Comparison of ENCODE assay signal across 11 mouse cellular contexts in the genomic region with DNA sequence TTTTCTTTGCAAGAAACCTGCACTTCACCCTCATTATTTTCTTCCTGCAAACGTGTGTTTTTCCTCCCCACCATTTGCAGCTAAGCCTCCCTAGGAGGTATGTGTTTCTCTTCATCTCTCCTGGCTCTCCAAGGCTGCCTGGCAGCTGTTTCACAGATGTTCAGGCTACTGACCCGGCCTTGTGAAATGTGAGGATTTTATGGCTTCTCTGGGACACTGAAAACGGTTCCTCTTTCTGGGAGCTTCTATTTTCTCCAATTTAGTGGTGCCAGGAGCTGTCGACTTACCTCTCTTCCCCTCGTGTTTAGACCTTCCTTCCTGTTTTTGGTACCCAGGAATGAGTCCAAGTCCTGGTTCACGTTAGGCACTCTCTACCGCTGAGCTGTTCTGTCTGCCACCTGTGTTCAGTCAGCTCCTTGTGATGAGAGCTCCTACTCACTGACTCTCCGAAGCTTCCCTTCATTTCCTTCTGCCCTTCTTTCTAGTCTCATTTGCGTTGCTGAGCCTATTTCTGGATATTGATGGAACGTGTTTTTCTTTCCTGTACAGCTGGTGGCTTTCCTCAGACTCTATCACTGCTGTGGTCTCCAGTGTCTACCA.
A peak's percentile ranks its signal among the peaks of the same experiment; 100 is the strongest.
DNase-seq lines count a peak whose midpoint lies in the region; ATAC-seq and TF ChIP-seq lines count a peak whose summit lies in the region.
"Had no signal": no experiment of that assay in that cellular context is flagged by ENCODE, and none has a peak within 500 bp of the region (broad histone marks: within the 10 kb centered on the region; RNA-seq: fewer than 3 reads in every experiment).

No protein-coding gene starts in this region.

- no peaks in the 10 kb centered on the region for H3K4me1 ChIP-seq in neural tube, embryonic 11.5 days (ENCODE audit: control insufficient read depth, insufficient read depth, low read length)

- H3K27ac ChIP-seq in gastrocnemius, adult 2 months = no peak overlapping the region
- H3K27ac ChIP-seq in neural tube, embryonic 11.5 days (ENCODE audit: low read depth, low read length) = 0 out of 2 replicates have a peak overlapping the region, but pooled peaks have one; percentile 40

- intact Hi-C loops in gastrocnemius, adult 2 months (cut with DNase I) = no loop called here
- intact Hi-C loops in heart, postnatal 10 days (cut with DNase I) = no loop called here

- peak; percentile 21 for DNase-seq in gastrocnemius, adult 2 months
- DNase-seq in gastrocnemius, postnatal 10 days = no peak
- DNase-seq in lung, postnatal 10 days = peak; percentile 13
- no peak for DNase-seq in lung, postnatal 36 days
- DNase-seq in heart, postnatal 10 days = peak; percentile 38 to 48
- peak; percentile 45 for DNase-seq in neural tube, embryonic 11.5 days (ENCODE audit: low spot score)
- no peak for DNase-seq in cerebellum, postnatal 14 days
- DNase-seq: B cell, adult 2 months had no signal

- no peaks in the 10 kb centered on the region for H3K9me3 ChIP-seq in neural tube, embryonic 11.5 days (ENCODE audit: control insufficient read depth, low read length)

- no peaks in the 10 kb centered on the region for H3K27me3 ChIP-seq in neural tube, embryonic 11.5 days (ENCODE audit: control insufficient read depth, insufficient read depth, low read length)

- no peak overlapping the region for H3K4me3 ChIP-seq in gastrocnemius, adult 2 months
- H3K4me3 ChIP-seq in neural tube, embryonic 11.5 days (ENCODE audit: low read depth, low read length) = no peak overlapping the region

- 36% methylated on average over 10 of the region's 10 CpGs for WGBS in neural tube, embryonic 11.5 days

- no peak overlapping the region for H3K4me2 ChIP-seq in neural tube, embryonic 11.5 days (ENCODE audit: low read depth)

- no peak for TF ChIP-seq CTCF in gastrocnemius, adult 2 months (IDR thresholded peaks at IDR 0.05)

- ATAC-seq in neural tube, embryonic 11.5 days (ENCODE audit: insufficient read depth, low FRiP score, low TSS enrichment) = no peak
- ATAC-seq in megakaryocyte-erythroid progenitor cell, adult 5-6 weeks (replicated peaks; ENCODE audit: low FRiP score, low TSS enrichment, poor library complexity, severe bottlenecking) = no peak
- ATAC-seq: forebrain, embryonic 14.5 days; Patski had no signal

- H3K9ac ChIP-seq in neural tube, embryonic 11.5 days (ENCODE audit: low read length) = no peak overlapping the region

- H3K36me3 ChIP-seq in neural tube, embryonic 11.5 days (ENCODE audit: control insufficient read depth, insufficient read depth, low read length) = no peaks in the 10 kb centered on the region

Comparison
In these comparisons a context has a peak if more than half of its experiments do, and no peak if none do; other contexts are left out.
1. DNase-seq: peak in gastrocnemius, adult 2 months (single experiment), lung, postnatal 10 days (single experiment), heart, postnatal 10 days (2 of 2) and neural tube, embryonic 11.5 days (single experiment); none in gastrocnemius, postnatal 10 days (single experiment), lung, postnatal 36 days (single experiment) and cerebellum, postnatal 14 days (0 of 2).